Mouse (Mus musculus) MN1 (cell line): ENCODE data around the gene Rtbdn.

Experiments
- DNase-seq: peaks from one replicate; pipeline ENCODE4 v3.0.0-alpha.2; 2016; ENCODE audit warnings: low spot score

Rtbdn gene

DNA sequence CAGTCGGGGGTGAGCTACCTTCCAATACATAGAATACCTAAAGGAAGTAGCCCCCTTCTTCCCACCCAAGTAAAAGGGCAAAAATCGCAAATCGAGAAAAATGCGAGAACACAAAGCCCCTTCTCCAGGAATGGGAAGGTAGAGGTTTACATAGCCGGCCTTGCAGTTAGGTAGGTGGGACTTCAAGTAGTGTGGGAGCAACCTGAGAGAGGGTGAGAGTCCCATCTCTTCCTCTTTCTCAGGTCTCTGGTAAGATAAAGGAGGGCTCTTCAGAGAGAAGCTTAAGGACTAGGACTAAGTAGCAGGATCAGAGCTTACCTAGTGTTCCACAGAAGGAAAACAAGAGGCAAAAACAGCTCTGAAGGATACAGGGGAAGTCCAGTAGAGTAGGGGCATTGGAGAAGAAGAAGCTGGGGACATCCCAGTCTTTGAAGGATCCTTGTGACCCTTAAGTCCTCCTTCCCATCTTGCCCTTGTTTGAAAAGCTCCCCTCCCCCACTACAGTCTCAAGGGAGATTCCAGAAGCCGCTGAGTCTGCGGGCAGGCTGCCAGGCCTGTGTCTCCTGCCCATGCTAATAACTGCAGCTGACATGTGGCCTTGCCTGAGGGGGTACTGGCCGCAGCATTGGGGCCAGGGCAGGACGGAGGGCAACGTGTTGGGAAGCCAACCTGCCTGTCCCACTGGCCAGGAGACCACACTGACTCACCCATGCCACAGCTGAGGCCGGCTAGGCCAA lies 34.0 kb downstream of the Rtbdn start:
- peak; percentile 95 for DNase-seq

DNA sequence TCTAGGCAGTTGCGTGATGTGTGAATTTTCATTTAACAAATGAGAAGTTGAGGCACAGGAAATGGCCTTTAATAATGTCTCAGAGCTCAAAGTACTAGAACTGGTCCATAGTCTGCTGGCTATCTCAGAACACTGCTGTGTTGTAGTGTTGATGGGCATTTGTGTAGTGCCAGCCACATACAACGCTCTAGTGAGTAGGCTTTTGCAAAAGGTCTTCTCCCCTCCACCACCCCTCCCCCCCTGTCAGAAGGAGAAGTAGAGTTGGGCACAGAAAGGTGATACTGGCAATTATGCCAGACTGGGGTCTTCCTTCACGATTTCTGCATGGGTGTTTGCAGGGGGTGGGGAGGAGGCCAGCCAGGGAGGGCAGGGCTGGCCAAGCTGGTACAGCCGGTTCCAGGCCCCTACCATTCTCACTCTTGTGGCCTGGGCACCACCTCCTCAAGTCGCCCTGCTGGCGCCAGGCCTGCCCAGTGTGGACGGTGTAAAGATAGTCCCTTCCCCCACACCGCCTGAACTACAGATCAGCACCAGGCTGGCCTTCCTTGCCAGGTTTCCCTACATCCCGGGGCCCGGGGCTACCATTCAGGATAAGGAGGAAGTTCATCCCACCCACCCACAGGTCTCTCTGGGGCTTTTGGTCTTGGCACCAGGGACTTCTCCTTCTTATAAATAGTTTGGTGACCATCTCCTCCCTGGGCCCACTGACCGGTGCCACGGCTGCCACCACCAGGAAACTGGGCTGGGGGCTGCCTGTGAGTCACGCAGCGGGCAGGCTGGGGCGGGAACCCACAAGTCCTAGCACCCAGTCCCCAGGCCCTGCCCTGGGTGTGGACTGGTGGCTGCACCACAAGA lies 35.1 kb downstream of the Rtbdn start:
- peak; percentile 64 for DNase-seq

DNA sequence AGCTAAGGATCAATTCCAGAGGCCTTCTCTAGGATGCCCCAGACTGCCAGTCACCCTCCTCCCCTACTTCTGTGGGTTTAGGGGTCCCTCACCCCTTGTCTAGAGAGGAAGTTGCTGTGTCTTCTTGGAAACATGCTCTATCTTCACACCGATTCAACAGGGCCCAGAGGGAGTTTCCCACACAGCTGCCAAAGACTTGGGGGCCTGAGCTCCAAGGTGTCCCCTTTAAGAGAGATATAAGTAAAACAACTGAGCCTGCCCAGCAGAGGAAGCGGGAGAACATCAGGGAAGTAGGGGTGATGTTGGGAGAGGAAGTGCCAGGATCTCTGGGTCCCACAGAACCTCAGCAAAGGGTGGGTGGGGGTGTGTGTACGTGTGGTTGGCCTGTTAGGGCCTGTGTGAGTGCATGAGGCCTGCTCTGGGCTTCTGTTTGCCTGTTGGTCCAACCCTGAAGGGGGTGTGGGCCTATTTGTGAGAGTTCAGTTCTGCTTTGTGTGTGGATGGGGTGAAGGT lies 35.8 kb downstream of the Rtbdn start:
- no peak for DNase-seq

DNA sequence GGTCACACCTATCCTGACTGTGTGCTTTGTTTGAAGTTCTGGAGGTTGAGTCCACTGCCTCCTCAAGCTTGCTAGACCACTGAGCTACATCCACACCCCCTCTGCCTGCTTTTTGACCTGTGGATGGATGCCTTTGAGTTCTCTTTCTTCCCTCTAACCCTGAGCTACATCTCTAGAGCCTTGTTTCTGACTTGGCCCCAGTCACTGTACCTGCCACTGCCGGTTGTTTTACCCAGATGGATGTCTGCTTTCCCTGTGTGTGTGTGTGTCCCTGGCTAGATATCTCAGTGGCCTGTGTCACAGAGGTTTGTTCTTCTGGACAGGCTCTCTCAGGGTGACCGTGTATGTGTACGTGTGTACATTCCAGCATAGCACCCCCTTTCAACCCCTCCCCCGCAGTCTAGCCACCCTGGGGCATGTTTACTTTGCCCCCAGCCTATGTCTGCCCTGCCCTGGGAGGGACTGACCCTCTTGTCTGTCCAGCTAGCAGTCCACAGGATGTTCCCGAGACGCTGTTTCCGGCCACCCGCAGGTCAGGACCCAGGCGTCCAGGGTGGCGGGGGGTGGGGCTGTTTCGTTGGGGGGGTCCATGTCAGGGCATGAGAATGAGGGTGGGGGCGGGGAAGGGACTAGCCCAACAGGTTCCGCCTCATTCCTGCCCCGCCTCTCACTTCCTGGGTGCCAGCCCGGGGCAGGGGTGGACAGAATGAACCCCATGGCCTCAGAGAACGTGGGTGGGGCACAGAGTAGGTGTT lies 37.7 kb downstream of the Rtbdn start:
- DNase-seq, result no peak

GRCm38 (mm10) chr8:84985049-84985683 lies 38.4 kb downstream of the Rtbdn start:
- DNase-seq, result peak; percentile 47

- DNase-seq, result peak; percentile 86
These were observed 39.0 kb downstream of the Rtbdn start for GRCm38 (mm10) chr8:84985684-84986378.

DNA sequence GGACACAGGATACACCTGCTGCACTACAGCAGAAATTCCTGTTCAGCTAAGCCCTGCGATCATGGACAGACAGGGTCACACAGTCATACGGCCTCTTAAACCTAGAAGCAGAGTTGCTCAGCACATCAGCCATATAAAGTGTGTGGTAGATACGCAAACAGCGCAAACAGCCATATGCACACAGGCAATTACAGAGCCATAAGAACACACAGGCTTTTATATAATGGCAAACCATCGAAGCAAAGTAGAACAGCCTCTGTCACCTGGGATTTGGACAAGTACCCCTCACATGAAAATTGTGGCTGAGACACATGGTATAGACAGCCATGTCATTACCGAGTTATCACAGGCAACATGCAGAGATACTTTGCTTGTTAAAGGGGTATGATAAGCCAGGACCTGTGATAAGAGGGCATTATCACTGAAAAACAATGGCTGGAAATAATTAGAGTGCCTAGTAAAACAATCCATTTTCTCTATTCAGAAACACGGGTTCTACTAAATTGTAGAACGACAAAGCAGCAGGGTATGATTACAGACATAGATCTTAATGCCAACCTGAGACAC lies 39.7 kb downstream of the Rtbdn start:
- DNase-seq, result no peak

GRCm38 (mm10) chr8:84987388-84987787 lies 40.6 kb downstream of the Rtbdn start:
- DNase-seq, result no peak

DNA sequence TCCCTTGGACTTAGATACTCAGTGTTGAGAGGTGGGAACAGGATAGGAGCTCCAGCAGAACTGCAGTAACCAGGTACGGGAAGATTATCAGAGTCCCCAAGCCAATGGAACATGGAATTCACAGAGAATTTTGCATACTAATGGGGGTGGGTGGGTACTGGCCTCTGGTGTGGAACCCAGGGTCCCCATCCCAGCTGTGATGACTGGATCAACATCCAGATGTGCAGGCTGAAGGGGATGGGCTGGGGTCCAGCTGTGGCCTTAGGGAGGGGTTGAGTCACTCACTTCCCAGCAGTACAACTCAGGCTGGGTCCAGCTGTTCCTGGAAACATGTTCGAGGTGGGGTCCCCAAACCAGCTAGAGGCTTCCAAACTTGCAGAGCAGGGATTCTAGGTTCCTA lies 41.1 kb downstream of the Rtbdn start:
- no peak for DNase-seq

GRCm38 (mm10) chr8:84989311-84989731 lies 42.5 kb downstream of the Rtbdn start:
- peak; percentile 73 for DNase-seq

DNA sequence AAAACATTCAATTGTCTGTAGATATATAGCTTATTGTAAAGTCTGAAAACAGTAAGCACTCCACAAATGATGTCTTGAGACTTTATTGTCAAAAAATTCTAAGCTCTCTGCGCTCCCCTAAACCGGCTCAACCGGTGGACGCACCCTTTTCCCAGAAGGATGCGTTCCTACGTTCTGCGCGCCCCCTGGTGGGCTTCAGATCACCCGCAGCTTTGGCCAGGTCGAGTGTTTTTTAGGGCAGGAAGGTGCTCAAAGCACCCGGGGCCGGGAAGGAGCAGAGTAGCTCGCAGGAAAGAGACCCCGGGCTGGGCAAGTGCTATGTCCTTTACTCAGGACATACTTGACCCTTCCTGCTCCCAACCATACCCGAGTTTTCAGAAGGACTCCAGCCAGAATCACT lies 43.0 kb downstream of the Rtbdn start:
- DNase-seq, result peak; percentile 98

GRCm38 (mm10) chr8:84990349-84990748 lies 43.6 kb downstream of the Rtbdn start, which contains the start of gene Hook2:
Hook2 (plus strand) TSS chr8:84990603.
- DNase-seq, result peak; percentile 99

DNA sequence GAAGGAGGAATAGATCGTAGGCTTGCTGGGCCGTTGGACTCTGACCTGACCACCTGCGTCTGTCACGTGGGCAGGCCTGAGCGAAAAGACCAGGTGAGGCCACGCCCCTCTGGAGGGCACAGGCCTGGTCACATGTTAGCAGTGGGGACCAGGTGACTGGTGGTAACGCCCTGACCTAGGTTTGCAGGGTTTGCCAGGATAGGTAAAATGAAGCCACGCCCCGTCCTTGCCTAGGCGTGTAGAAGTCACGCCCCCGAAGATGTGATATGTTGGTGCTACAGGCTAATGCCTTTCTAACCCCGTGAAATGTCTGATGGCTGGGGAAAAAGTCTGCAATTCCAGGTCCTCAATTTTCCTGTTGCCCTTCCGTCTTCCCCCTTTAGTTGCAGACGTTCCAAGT lies 44.0 kb downstream of the Rtbdn start:
- peak; percentile 49 for DNase-seq

- no peak for DNase-seq
These were observed 47.6 kb downstream of the Rtbdn start for GRCm38 (mm10) chr8:84994375-84994774.

DNA sequence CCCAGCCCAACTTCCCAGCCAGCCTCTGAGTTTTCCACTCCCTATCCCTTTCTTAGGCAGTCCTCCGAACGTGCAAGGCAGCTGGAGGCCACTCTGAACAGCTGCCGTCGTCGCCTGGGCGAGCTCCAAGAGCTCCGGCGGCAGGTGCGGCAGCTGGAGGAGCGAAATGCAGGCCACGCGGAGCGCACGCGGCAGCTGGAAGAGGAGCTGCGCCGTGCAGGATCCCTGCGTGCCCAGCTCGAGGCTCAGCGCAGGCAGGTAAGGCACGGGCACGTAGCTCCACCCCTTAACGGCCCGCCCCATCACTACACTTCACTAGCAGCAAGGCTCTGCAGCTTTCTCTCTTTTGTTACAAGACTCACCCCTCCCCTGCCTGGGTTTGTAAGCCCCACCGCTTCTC lies 48.9 kb downstream of the Rtbdn start:
- DNase-seq, result no peak

DNA sequence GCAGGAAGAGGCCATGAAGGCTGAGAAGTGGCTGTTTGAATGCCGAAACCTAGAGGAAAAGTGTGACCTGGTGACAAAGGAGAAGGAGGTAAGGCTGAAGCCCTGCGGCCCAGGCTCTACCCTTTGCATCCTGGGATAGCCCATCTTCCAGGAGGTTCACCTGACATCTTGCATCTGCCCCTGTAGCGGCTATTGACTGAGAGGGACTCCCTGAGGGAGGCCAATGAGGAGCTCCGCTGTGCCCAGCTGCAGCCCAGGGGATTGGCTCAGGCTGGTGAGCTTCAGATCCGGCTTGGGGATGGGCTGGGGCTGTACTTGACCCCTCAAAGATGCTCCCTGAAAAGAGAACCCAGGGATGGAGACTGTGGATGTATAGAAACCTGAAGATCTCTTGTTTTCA lies 50.2 kb downstream of the Rtbdn start:
- DNase-seq, result no peak

DNA sequence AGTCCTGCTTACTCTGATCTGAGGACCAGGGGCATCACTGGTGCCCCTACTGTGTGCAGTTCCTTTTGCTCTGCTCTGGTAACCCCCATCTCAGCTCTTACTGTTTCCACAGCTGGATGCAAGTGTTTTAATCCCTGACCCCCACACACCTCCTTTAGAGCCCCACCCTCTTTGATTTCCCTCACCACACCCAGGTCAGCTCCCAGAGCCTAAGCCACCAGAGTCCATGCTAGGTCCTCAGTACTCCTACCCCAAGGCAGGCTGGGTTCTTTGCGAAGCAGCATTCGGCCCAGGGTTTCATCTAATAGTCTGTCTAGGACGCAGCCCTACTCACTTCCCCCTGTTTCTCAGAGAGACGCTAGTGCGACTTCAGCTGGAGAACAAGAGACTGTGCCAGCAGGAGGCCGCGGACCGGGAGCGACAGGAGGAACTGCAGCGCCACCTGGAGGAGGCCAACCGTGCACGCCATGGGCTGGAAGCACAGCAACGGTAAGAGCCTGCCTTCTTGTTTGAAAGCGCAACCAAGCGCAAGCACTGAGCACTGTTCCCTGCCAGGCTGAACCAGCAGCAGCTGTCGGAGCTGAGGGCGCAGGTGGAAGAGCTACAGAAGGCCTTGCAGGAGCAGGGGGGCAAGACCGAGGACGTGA lies 51.0 kb downstream of the Rtbdn start:
- DNase-seq, result peak; percentile 89
